Mouse (Mus musculus) v-Abl transformed pro-B cells (cell line): ENCODE measurements around the gene Tuba3a.

Experiments used
- in situ Hi-C, 2 experiments: fragments of 400-800 bp; cut with MboI; formaldehyde crosslinking; loops; one replicate each; pipeline ENCODE4 v1.15.1; 2025; ENCODE audit not compliant: unreplicated experiment in 2 of 2

The Tuba3a gene

DNA sequence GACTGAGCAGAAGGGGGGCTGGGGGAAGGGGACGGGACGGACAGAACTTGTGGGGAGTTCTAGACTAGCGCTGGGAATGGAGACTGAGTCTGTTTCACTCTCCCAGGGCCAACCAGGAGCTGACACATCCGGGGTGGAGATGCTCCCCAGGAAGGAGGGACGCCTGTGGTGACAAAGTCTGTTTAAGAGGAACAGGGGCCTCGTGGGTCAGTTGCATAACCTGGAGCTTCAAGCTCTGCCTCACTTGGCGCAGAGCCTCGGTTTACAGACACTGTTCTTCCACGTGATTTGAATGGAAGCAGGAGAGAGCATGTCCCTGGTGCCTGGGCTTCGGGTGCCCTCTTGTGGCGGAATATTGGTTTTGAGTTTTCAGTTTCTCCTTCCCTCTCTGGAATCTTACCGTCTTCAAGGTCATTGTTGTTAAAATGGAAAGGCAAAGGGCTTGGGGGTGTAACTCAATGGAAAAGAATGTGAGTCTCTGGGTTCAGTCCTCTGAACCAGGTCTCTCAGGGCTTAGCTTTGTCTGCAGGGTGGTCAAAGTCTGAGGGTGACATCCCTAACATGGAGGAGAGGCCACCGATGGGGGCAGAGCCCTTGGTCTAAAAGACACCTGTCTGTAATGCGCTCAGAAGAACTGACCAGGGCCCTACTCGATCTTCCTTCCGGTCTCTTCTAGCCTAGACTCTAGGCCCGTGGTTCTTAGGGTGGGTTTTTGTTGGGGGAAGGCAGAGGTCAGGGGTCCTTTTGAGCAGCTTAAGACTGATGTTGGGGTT lies 14.2 kb downstream of the Tuba3a start:
- in situ Hi-C loops, result loop anchor here (5.0 to 25.0 kb wide), 5 partner anchors 54 to 1309 kb away; partner anchors contain the start of genes Vamp1 (in 2 of the 2), Lag3 (in 1 of the 2) and Ptms (in 1 of the 2)

- in situ Hi-C loops, result loop anchor here (25.0 kb wide), 2 partner anchors 356 to 1306 kb away; partner anchors contain the start of genes Lag3 (in 1 of the 2) and Ptms (in 1 of the 2)
Measured at GRCm38 (mm10) chr6:125268799-125269198, 17.0 kb downstream of the Tuba3a start.

DNA sequence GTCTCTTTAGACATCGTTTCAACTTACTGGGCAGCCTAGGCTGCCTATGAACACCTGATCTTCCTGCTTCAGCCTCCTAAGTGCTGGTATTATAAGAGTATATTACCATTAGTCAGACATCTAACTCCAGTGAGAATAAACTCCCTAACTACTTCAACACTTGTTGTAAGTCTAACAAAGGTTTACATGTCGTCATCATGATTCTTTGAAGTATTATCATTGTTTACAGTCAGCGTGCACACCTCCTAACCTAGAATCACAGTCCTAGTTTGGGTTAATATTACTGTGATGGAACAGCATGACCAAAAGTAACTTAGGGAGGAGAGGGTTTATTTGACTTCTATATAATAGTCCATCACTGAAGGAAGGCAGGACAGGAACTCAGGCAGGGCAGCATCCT lies 18.4 kb downstream of the Tuba3a start:
- in situ Hi-C loops, result loop anchor here (25.0 kb wide), 2 partner anchors 355 to 1305 kb away; partner anchors contain the start of genes Lag3 (in 1 of the 2) and Ptms (in 1 of the 2)

DNA sequence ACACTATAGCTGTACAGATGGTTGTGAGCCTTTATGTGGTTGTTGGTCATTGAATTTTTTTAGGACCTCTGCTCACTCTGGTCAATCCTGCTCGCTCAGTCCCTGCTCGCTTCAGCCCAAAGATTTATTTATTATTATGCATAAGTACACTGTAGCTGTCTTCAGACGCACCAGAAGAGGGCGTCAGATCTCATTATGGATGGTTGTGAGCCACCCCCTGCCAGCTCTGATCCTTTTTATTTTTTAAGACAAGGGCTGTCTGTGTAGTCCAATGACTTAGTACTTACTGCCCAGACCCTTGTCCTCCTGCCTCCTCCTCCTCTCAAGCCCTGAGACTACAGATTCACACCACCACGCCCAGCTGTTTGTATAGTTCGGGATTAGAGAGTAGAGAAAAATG lies 19.2 kb downstream of the Tuba3a start:
- in situ Hi-C loops, result loop anchor here (25.0 kb wide), 2 partner anchors 354 to 1304 kb away; partner anchors contain the start of genes Lag3 (in 1 of the 2) and Ptms (in 1 of the 2)

DNA sequence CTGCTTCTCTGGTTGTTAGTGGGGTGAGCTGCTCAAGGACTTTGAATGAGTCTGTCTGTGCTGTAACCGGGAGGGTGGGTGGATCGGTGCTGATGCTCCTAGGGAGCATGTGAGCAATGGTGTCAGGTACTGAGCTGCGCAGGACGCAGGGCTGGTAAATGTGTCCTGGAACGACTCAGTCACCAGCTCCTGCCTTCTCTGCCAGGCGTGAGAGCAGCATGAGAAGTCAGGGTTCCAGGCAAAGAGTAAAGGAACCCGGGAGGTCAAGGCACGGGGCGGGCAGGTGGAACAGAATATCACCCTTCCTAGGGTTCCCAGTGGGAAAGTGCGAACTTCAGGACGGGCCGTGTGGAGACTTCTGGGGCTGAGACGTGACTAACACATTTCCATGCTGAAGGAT lies 19.8 kb downstream of the Tuba3a start:
- in situ Hi-C loops, result loop anchor here (25.0 kb wide), 2 partner anchors 354 to 1304 kb away; partner anchors contain the start of genes Lag3 (in 1 of the 2) and Ptms (in 1 of the 2)

DNA sequence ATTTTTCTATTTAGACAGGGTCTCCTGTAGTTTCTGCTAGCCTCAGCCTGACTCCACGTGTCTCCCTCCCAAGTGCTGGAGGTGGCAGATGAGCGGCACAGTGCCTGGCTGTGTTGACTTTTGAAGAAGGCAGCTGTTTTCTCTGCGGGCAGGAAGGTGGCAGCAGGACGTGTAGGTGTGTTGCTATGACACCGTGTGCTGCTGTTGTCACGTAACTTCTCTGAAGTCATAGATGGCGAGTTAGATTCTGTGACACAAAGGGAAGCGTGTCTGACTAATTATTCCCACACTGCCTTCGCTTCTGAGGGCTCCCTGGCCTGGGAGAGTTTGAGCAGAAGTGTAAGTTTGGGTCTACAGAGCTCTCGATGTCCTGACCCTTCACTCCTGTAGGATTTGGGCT lies 20.6 kb downstream of the Tuba3a start:
- in situ Hi-C loops, result loop anchor here (25.0 kb wide), 2 partner anchors 353 to 1303 kb away; partner anchors contain the start of genes Lag3 (in 1 of the 2) and Ptms (in 1 of the 2)

DNA sequence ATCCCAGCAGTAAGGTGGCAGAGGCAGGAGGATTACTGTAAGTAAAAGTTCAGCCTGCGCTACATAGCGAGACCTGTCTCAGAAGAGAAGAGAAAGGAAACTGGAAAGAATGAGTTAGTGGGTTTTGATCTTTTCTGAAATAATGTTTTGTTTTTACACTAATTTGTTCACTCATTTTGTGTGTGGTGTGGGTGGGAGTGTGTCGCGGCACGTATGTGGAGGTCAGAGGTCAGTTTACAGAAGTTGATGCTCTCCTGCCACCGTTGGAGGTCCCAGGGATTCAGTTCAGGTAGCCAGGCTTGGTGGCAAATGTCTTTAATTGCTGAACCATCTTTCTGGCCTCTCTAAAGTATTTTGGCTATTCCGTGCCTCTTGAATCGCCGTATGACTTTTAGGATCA lies 21.6 kb downstream of the Tuba3a start:
- in situ Hi-C loops, result loop anchor here (25.0 kb wide), 2 partner anchors 352 to 1302 kb away; partner anchors contain the start of genes Lag3 (in 1 of the 2) and Ptms (in 1 of the 2)

- in situ Hi-C loops, result loop anchor here (25.0 kb wide), 2 partner anchors 348 to 1298 kb away; partner anchors contain the start of genes Lag3 (in 1 of the 2) and Ptms (in 1 of the 2)
Measured at GRCm38 (mm10) chr6:125260006-125260555, 25.8 kb downstream of the Tuba3a start.

DNA sequence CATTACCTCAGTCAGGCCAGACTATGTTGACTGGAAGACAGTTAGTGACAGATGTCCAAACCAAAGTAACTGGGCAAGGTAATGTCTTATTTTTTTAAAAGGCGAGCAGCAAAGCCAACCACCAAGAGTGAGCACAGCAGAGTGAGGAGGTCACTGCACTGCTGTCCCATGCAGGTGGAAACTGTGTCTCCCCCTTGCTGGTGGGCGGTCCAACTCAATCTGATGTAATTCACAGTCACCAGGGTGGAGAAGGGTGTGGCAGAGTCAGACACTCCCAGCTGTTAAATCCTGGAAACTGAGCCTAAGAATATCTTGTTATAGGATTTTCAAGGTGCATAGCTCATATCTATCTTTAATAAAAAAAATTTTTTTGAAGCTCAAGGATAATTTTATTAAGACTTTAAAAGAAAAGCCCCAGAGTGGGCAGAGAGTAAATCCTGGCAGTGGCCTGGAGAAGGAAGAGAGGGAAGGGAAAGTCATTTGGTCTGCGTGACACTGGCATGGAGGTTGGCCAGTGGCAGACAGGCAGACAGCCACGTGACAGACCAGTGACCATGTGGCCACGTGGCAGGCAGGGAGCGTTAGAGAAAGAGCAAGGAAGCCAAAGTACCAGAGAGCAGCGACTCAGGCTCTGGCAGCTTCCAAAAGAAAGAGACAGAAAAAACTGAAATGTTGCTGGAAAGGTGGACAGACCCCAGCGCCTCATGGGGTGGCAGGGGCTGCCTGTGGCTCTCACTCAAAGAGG lies 29.4 kb downstream of the Tuba3a start:
- in situ Hi-C loops, result loop anchor here (25.0 kb wide), 2 partner anchors 344 to 1294 kb away; partner anchors contain the start of genes Lag3 (in 1 of the 2) and Ptms (in 1 of the 2)

- in situ Hi-C loops, result loop anchor here (25.0 kb wide), 2 partner anchors 343 to 1293 kb away; partner anchors contain the start of genes Lag3 (in 1 of the 2) and Ptms (in 1 of the 2)
Measured at GRCm38 (mm10) chr6:125255516-125256044, 30.3 kb downstream of the Tuba3a start.

DNA sequence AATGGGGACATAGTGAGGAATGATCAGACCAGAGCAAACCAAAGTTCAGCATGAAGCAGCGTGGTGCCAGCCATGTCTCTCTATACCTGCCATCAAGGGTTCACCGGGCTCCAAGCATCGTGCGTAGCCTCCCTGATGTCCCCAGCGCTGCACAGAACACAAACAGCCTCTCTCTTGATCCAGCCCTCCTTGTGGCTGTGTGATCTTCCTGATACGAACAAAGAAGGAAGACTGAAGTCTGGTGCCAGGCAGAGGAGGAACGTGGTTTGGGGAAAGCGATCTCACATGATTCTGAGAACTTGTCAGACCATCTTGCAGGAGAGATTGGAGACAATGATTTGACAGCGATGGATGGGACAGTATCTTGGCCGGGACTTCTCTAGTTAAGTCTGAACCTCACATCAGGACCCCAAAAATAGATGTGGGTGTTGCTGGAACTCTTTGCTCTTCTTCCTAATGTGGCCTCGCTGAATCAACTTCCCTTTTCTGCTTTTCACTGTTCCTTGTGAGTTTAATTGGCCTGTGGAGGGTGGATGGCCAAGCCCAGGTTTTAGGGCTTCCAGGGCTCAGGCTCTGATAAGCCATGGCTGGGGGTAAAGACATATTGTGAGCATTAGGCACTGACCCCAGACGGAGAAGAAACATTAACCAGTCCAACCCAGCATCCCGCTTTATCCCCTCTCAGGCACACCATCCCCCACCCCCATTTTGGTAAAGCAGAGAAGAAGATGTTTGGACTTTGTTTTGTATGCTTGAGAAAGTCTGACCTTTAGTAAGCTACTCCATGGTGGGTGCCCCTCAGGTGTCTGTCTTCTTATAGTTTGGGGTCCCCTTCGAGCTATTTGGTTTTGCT lies 31.8 kb downstream of the Tuba3a start:
- in situ Hi-C loops, result loop anchor here (25.0 kb wide), 2 partner anchors 342 to 1292 kb away; partner anchors contain the start of genes Lag3 (in 1 of the 2) and Ptms (in 1 of the 2)

DNA sequence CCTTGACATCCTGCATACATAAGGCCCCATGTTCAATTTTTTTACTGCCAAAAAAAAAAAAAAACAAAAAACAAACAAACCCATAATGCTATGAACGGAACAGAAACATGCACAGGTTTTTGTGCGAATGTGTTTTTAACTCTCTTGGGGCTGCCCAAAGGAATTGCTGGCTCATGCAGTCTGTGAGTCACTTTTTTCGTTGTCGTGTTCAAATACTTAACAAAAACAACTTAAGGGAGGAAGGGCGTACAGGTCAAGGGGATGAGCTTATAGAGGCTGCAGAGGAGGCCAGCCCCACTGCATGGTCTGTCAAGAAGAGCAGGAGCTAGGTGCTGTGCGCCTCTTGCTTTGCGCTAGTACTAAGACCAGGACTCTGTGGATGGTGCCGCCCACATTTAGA lies 33.1 kb downstream of the Tuba3a start:
- in situ Hi-C loops, result loop anchor here (25.0 kb wide), 2 partner anchors 340 to 1290 kb away; partner anchors contain the start of genes Lag3 (in 1 of the 2) and Ptms (in 1 of the 2)

DNA sequence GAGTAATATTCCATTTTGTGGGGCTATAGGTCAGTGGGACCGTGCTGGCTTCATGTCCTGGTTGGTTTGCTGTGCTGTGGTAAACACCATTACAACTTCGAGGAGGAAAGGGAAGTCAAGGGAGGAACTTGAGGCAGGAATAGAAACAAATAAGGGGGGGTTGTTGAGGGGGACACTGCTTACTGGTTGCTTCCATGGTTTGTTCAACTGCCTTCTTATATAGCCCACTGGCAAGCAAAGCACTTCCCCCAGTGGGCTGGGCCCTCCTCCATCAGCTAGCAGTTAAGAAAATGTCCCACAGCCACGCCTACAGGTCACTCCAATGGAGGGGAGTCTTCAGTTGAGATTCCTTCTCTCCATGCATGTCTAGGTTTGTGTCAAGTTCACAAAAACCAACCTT lies 33.6 kb downstream of the Tuba3a start:
- in situ Hi-C loops, result loop anchor here (25.0 kb wide), 2 partner anchors 340 to 1290 kb away; partner anchors contain the start of genes Lag3 (in 1 of the 2) and Ptms (in 1 of the 2)

GRCm38 (mm10) chr6:125244551-125244950 lies 41.3 kb downstream of the Tuba3a start:
- in situ Hi-C loops, result no loop called here

DNA sequence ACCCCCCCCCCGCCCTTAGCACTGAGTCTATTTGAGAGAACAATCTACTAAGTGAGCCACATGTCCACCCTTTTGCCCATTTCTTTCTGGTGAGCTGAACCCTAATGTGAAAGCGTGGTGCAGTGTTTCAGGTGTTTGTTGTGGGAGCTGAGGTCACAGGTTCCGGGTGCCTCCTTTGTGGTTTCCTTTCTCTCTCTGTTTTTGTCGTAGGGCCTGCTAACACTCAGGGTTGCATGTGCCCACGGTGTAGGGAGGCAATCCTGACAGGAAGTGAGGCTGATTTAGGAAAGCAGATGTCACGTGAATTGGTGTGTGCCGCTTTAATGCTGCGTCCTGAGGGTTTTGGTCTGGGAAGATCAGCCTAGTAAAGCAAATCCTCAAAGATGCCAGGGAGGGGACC lies 44.3 kb downstream of the Tuba3a start:
- in situ Hi-C loops, result no loop called here

DNA sequence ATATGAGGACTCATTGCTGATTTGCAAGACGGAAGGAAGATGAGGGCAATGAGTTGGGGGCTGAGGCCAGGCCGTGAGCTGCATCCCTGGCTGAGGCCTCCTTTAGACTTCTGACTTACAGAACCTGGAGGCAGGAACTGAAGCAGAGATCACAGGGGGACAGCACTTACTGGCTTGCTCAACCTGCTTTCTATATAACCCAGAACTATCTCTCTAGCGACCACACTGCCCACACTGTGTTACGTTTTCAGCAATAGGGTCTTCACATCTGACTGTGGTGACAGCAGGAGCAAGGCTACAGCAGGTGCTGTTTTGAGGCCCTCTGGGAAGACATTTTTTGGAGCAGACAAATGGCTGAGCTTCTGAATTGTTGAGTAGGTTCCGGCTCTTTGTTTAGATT lies 45.2 kb downstream of the Tuba3a start:
- in situ Hi-C loops, result no loop called here

DNA sequence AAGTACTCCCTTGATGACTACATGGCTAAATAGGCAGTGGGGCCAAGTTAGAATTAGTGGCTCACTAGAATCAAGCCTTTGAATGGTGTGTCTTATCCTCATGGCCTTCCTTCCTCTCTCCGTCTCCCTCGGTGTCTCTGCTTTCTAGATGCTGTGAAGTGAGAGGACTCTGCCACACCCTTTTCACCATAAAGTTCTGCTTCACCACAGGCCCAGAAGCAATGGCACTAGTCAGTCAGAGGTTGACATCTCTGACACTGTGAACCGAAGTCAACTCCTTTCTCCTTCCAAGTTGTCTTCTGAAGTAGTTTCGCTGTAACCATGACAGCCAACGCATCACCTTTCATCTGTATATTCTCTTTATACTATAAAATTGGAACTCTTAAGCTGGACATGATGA lies 46.3 kb downstream of the Tuba3a start:
- in situ Hi-C loops, result no loop called here

- in situ Hi-C loops, result no loop called here
Measured at GRCm38 (mm10) chr6:125238396-125238795, 47.4 kb downstream of the Tuba3a start.

- in situ Hi-C loops, result no loop called here
Measured at GRCm38 (mm10) chr6:125237421-125237820, 48.4 kb downstream of the Tuba3a start.
